ENCODE assay signal across 12 mouse cellular contexts in genomic region chr12:83925160-83925703, GRCm38 (mm10). TPM values are rescaled to one million over a fixed set of nuclear protein-coding genes. Genes with fewer than 3 reads are reported as not detected.
A peak's percentile ranks its signal among the peaks of the same experiment; 100 is the strongest.
DNase-seq lines count a peak whose midpoint lies in the region; ATAC-seq and TF ChIP-seq lines count a peak whose summit lies in the region.
"Had no signal": no experiment of that assay in that cellular context is flagged by ENCODE, and none has a peak within 500 bp of the region (broad histone marks: within the 10 kb centered on the region; RNA-seq: fewer than 3 reads in every experiment).

No protein-coding gene starts in this region.

- TF ChIP-seq POLR2A in heart, adult 2 months (IDR thresholded peaks at IDR 0.05; ENCODE audit: insufficient read depth, low read depth, low read length), result no peak

- peaks cover 11% of the 10 kb centered on the region for H3K4me1 ChIP-seq in heart, adult 2 months (ENCODE audit: control insufficient read depth, insufficient read depth, low read length)
- peaks cover 17% of the 10 kb centered on the region; the same call in 1 of the 2 replicates for H3K4me1 ChIP-seq in lung, postnatal 0 days (ENCODE audit: insufficient read depth, low read depth, low read length)

- TF ChIP-seq EP300 in heart, adult 2 months (IDR thresholded peaks at IDR 0.05; ENCODE audit: insufficient read depth, low read depth, low read length), result no peak
- TF ChIP-seq EP300 in lung, postnatal 0 days (IDR thresholded peaks at IDR 0.05), result no peak

- peaks cover 2% of the 10 kb centered on the region for H3K36me3 ChIP-seq in heart, adult 2 months (ENCODE audit: control insufficient read depth, insufficient read depth, low read length)
- H3K36me3 ChIP-seq in lung, postnatal 0 days (ENCODE audit: insufficient read depth, low read length), result no peaks in the 10 kb centered on the region
- H3K36me3 ChIP-seq: G1E; hindbrain, embryonic 13.5 days had no signal

- peaks cover 2% of the 10 kb centered on the region; the same call in 1 of the 2 replicates for H3K79me2 ChIP-seq in heart, adult 2 months (replicated peaks; ENCODE audit: control insufficient read depth, insufficient read depth, low read length)

- DNase-seq in heart, adult 2 months, result no peak
- DNase-seq in heart, postnatal 10 days, result no peak
- DNase-seq in lung, postnatal 0 days (ENCODE audit: low spot score), result no peak
- no peak for DNase-seq in lung, postnatal 36 days
- peak; percentile 22 to 39 for DNase-seq in kidney, postnatal 4 days
- DNase-seq in ovary, adult 18-20 months (ENCODE audit: low spot score), result no peak
- no peak for DNase-seq in cerebellum, postnatal 25 days
- no peak for DNase-seq in left cerebral cortex, postnatal 10 days (ENCODE audit: extremely low spot score in 1 of 2, low spot score in 2 of 2)
- DNase-seq: cerebellum, adult 9-10 months had no signal

- no peak overlapping the region for H3K9ac ChIP-seq in heart, adult 2 months (ENCODE audit: low read depth, low read length)
- no peak overlapping the region for H3K9ac ChIP-seq in lung, postnatal 0 days (replicated peaks; ENCODE audit: low read depth)
- H3K9ac ChIP-seq: hindbrain, embryonic 13.5 days had no signal

- peak overlapping the region; percentile 22; the same call in 1 of the 2 replicates for H3K4me2 ChIP-seq in lung, postnatal 0 days (replicated peaks; ENCODE audit: low read depth, low read length)
- H3K4me2 ChIP-seq: hindbrain, embryonic 13.5 days had no signal

- WGBS in heart, adult 2 months, result 64% methylated on average over 7 of the region's 7 CpGs
- 54% methylated on average over 7 of the region's 7 CpGs for WGBS in lung, postnatal 0 days

- H3K27ac ChIP-seq in heart, adult 2 months, result peak overlapping the region; percentile 42
- H3K27ac ChIP-seq in lung, postnatal 0 days (ENCODE audit: low read length), result no peak overlapping the region
- H3K27ac ChIP-seq: hindbrain, embryonic 13.5 days had no signal

- intact Hi-C loops in heart, adult 2 months (cut with DNase I), result no loop called here
- intact Hi-C loops in heart, postnatal 10 days (cut with DNase I), result no loop called here
- intact Hi-C loops in left cerebral cortex, postnatal 10 days (cut with DNase I), result loop anchor here (10.0 kb wide), 1 partner anchor 200 kb away; no protein-coding TSS in a partner anchor

- TF ChIP-seq CTCF in heart, adult 2 months (IDR thresholded peaks at IDR 0.05), result no peak
- no peak for TF ChIP-seq CTCF in lung, postnatal 0 days (IDR thresholded peaks at IDR 0.05)

- H3K4me3 ChIP-seq in heart, adult 2 months, result no peak overlapping the region
- H3K4me3 ChIP-seq in lung, postnatal 0 days (ENCODE audit: low read depth, low read length), result no peak overlapping the region
- H3K4me3 ChIP-seq: hindbrain, embryonic 13.5 days had no signal

- no peaks in the 10 kb centered on the region for H3K27me3 ChIP-seq in heart, adult 2 months (ENCODE audit: control insufficient read depth, insufficient read depth, low read length)
- H3K27me3 ChIP-seq in lung, postnatal 0 days (replicated peaks; ENCODE audit: insufficient read depth, low read length), result no peaks in the 10 kb centered on the region
- H3K27me3 ChIP-seq: hindbrain, embryonic 13.5 days had no signal

- no peaks in the 10 kb centered on the region for H3K9me3 ChIP-seq in lung, postnatal 0 days (ENCODE audit: low read length)
- H3K9me3 ChIP-seq: G1E; hindbrain, embryonic 13.5 days had no signal

- no peak for ATAC-seq in lung, postnatal 0 days

RNA-seq across cellular contexts. Expression of gene Numb, which starts 3.5 kb away (rescaled TPM):
- total RNA-seq in heart, adult 2 months (2021), result 10 to 100 TPM; 31.6 to 32.3 TPM
- polyA plus RNA-seq in heart, adult 2 months (2012; rRNA removed), result 31.1 and 38.1 TPM in 2 replicates
- 10 to 100 TPM; 42.7 to 45.1 TPM for total RNA-seq in heart, postnatal 10 days (2021)
- polyA plus RNA-seq in lung, postnatal 0 days (2015; fragmentation: Nextera tagmentation; extraction: Ambion mirVana), result 52.6 and 57.8 TPM in 2 replicates
- total RNA-seq in left cerebral cortex, postnatal 10 days (2021), result 10 to 100 TPM; 30.6 to 32.3 TPM

RNA-seq across cellular contexts. Expression of gene Riox1, which starts 25.2 kb away (rescaled TPM):
- total RNA-seq in heart, adult 2 months (2021), result 1 to 10 TPM; 4.4 to 4.7 TPM
- polyA plus RNA-seq in heart, adult 2 months (2012; rRNA removed), result 2.8 and 3.4 TPM in 2 replicates
- 1 to 10 TPM; 7.2 to 7.7 TPM for total RNA-seq in heart, postnatal 10 days (2021)
- 11.7 and 11.9 TPM in 2 replicates for polyA plus RNA-seq in lung, postnatal 0 days (2015; fragmentation: Nextera tagmentation; extraction: Ambion mirVana)
- total RNA-seq in left cerebral cortex, postnatal 10 days (2021), result 10 to 100 TPM; 16.6 to 17.1 TPM

RNA-seq across cellular contexts. Expression of gene Heatr4, which starts 59.4 kb away (rescaled TPM):
- not detected for total RNA-seq in heart, adult 2 months (2021)
- polyA plus RNA-seq in heart, adult 2 months (2012; rRNA removed), result not detected in 2 replicates
- under 1 TPM in 1 of 2 experiments, not detected in 1; 0.17 TPM for total RNA-seq in heart, postnatal 10 days (2021)
- polyA plus RNA-seq in lung, postnatal 0 days (2015; fragmentation: Nextera tagmentation; extraction: Ambion mirVana), result not detected in 2 replicates
- total RNA-seq in left cerebral cortex, postnatal 10 days (2021), result not detected
- polyA plus RNA-seq: G1E; hindbrain, embryonic 13.5 days; limb, embryonic 11.5 days had no signal

Comparison
In these comparisons a context has a peak if more than half of its experiments do, and no peak if none do; other contexts are left out.
1. DNase-seq: peak in kidney, postnatal 4 days (2 of 2); none in heart, adult 2 months (0 of 2), heart, postnatal 10 days (0 of 2), lung, postnatal 0 days (single experiment), lung, postnatal 36 days (single experiment), ovary, adult 18-20 months (single experiment), cerebellum, postnatal 25 days (0 of 2) and left cerebral cortex, postnatal 10 days (0 of 2).